ENCODE assay signal across 17 mouse cellular contexts in the genomic region with DNA sequence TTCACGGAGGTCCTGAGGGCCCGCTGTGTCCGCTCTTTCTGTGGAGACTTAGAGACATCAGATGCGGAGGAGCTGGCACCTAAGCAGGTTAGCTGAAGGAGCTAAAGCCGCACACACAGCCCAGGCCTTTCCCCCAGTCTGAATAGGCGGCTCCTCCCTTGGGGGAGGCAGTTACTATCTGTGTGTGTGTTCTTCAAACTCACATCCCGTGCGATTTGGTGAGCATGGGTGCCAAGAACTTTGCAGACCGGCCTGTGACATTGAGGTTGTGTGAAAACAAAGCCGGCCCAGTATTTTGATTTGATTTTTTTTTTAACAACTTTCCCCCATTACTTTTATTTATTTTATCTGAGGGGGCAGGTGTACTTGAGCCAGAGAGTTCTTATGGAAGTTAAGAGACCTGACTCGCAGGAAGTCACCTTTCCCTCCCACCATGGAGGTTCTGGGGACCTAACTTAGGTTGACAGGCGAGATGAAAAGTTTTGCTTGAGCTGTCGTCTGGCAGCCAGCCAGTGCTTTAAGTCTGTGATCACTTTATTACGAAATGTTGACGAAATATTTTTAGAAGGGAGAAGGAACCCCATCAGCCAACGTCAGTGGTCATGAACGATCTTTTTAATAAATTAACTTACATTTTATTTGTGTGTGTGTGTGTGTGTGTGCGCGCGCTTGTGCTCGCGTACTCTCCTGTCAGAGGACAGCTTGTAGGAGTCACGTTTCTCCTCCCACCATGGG. TPM values are rescaled to one million over a fixed set of nuclear protein-coding genes. Genes with fewer than 3 reads are reported as not detected.
DNase-seq lines count a peak whose midpoint lies in the region; ATAC-seq lines count a peak whose summit lies in the region.
"Had no signal": no experiment of that assay in that cellular context is flagged by ENCODE, and none has a peak within 500 bp of the region (broad histone marks: within the 10 kb centered on the region; RNA-seq: fewer than 3 reads in every experiment).

No protein-coding gene starts in this region.

- H3K9me3 ChIP-seq in midbrain, embryonic 11.5 days (ENCODE audit: control insufficient read depth, low read length), result no peaks in the 10 kb centered on the region
- H3K9me3 ChIP-seq in midbrain, embryonic 13.5 days, result no peaks in the 10 kb centered on the region
- H3K9me3 ChIP-seq: embryonic facial prominence, embryonic 13.5 days; hindbrain, embryonic 15.5 days; neural tube, embryonic 12.5 days; stomach, embryonic 15.5 days had no signal

- WGBS in midbrain, embryonic 11.5 days, result 76% methylated on average over 23 of the region's 23 CpGs
- 77% methylated on average over 23 of the region's 23 CpGs for WGBS in midbrain, embryonic 13.5 days

- H3K4me2 ChIP-seq in midbrain, embryonic 11.5 days, result no peak overlapping the region
- H3K4me2 ChIP-seq in midbrain, embryonic 13.5 days (replicated peaks), result no peak overlapping the region
- H3K4me2 ChIP-seq: embryonic facial prominence, embryonic 13.5 days; hindbrain, embryonic 15.5 days; neural tube, embryonic 12.5 days; stomach, embryonic 15.5 days had no signal

- H3K36me3 ChIP-seq in midbrain, embryonic 11.5 days (ENCODE audit: control insufficient read depth, insufficient read depth, low read length), result no peaks in the 10 kb centered on the region
- no peaks in the 10 kb centered on the region for H3K36me3 ChIP-seq in midbrain, embryonic 13.5 days
- peaks cover 10% of the 10 kb centered on the region for H3K36me3 ChIP-seq in splenic B cell, adult 2 months (ENCODE audit: control insufficient read depth, insufficient read depth, low read length, poor library complexity, severe bottlenecking)
- H3K36me3 ChIP-seq: embryonic facial prominence, embryonic 13.5 days; hindbrain, embryonic 15.5 days; neural tube, embryonic 12.5 days; stomach, embryonic 15.5 days had no signal

- no peak overlapping the region for H3K4me3 ChIP-seq in midbrain, embryonic 11.5 days (ENCODE audit: low read depth, low read length)
- H3K4me3 ChIP-seq in midbrain, embryonic 13.5 days (replicated peaks), result no peak overlapping the region
- H3K4me3 ChIP-seq: embryonic facial prominence, embryonic 13.5 days; heart, adult 2 months; hindbrain, embryonic 15.5 days; neural tube, embryonic 12.5 days; stomach, embryonic 15.5 days had no signal

- no peak overlapping the region for H3K9ac ChIP-seq in midbrain, embryonic 11.5 days (ENCODE audit: low read length)
- H3K9ac ChIP-seq in midbrain, embryonic 13.5 days (replicated peaks), result no peak overlapping the region
- H3K9ac ChIP-seq: embryonic facial prominence, embryonic 13.5 days; hindbrain, embryonic 15.5 days; neural tube, embryonic 12.5 days; stomach, embryonic 15.5 days had no signal

- peaks cover 30% of the 10 kb centered on the region for H3K27me3 ChIP-seq in midbrain, embryonic 11.5 days (ENCODE audit: control insufficient read depth, insufficient read depth, low read length)
- H3K27me3 ChIP-seq in midbrain, embryonic 13.5 days, result peaks cover 58% of the 10 kb centered on the region
- no peaks in the 10 kb centered on the region for H3K27me3 ChIP-seq in splenic B cell, adult 2 months (ENCODE audit: control insufficient read depth, insufficient read depth, low read length, poor library complexity, severe bottlenecking)

- peak; percentile 10 for DNase-seq in kidney, adult 18-20 months
- DNase-seq in kidney, adult 8-10 months, result no peak
- DNase-seq in midbrain, embryonic 11.5 days (ENCODE audit: low spot score, missing footprints), result peak; percentile 81
- DNase-seq in R1 (ENCODE audit: low read depth, low spot score), result peak; percentile 23
- DNase-seq in splenic B cell, adult 2 months (ENCODE audit: low read depth, low spot score), result peak; percentile 39
- DNase-seq in adrenal gland, adult 8-10 months, result no peak
- DNase-seq: cerebellum, adult 11 months; heart, adult 2 months; heart, postnatal 10 days; retina, postnatal 1 day had no signal

- no peak overlapping the region for H3K27ac ChIP-seq in midbrain, embryonic 11.5 days (ENCODE audit: low read depth, low read length)
- no peak overlapping the region for H3K27ac ChIP-seq in midbrain, embryonic 13.5 days
- H3K27ac ChIP-seq: embryonic facial prominence, embryonic 13.5 days; heart, adult 2 months; hindbrain, embryonic 15.5 days; neural tube, embryonic 12.5 days; stomach, embryonic 15.5 days had no signal

- H3K4me1 ChIP-seq in midbrain, embryonic 11.5 days (ENCODE audit: control insufficient read depth, insufficient read depth, low read length), result peaks cover 11% of the 10 kb centered on the region
- H3K4me1 ChIP-seq in midbrain, embryonic 13.5 days (replicated peaks), result peaks cover 39% of the 10 kb centered on the region

- no peak for ATAC-seq in midbrain, embryonic 11.5 days (ENCODE audit: low FRiP score)
- ATAC-seq in midbrain, embryonic 13.5 days, result no peak
- no peak for ATAC-seq in megakaryocyte progenitor cell, adult 5-6 weeks (replicated peaks; ENCODE audit: poor library complexity)
- ATAC-seq: midbrain, embryonic 16.5 days had no signal

RNA-seq across cellular contexts. Expression of a gene that starts 3.2 kb away (rescaled TPM):
- 3.0 and 3.1 TPM in 2 replicates for polyA plus RNA-seq in midbrain, embryonic 11.5 days (2014; fragmentation: Nextera tagmentation; extraction: Ambion mirVana)
- 2.8 and 4.3 TPM in 2 replicates for polyA plus RNA-seq in midbrain, embryonic 13.5 days (2015; fragmentation: Nextera tagmentation; extraction: Ambion mirVana)
- 47.8 and 54.7 TPM in 2 replicates for total RNA-seq in megakaryocyte progenitor cell, adult 5-6 weeks (2015)
- 53.2 and 58.5 TPM in 2 replicates for total RNA-seq in megakaryocyte progenitor cell, adult 5-6 weeks (2017)
- 10 to 100 TPM; 13.5 to 18.6 (median 15.2) TPM for total RNA-seq in adrenal gland, adult 8-10 months (2022)

RNA-seq across cellular contexts. Expression of a gene that starts 20.2 kb away (rescaled TPM):
- 72.9 and 75.0 TPM in 2 replicates for polyA plus RNA-seq in midbrain, embryonic 11.5 days (2014; fragmentation: Nextera tagmentation; extraction: Ambion mirVana)
- polyA plus RNA-seq in midbrain, embryonic 13.5 days (2015; fragmentation: Nextera tagmentation; extraction: Ambion mirVana), result 52.6 and 54.7 TPM in 2 replicates
- 41.7 and 41.8 TPM in 2 replicates for total RNA-seq in megakaryocyte progenitor cell, adult 5-6 weeks (2015)
- 111 and 130 TPM in 2 replicates for total RNA-seq in megakaryocyte progenitor cell, adult 5-6 weeks (2017)
- 100 to 1,000 TPM; 212 to 358 (median 282) TPM for total RNA-seq in adrenal gland, adult 8-10 months (2022)

Comparison
In these comparisons a context has a peak if more than half of its experiments do, and no peak if none do; other contexts are left out.
1. DNase-seq: peak in kidney, adult 18-20 months (single experiment), midbrain, embryonic 11.5 days (single experiment), R1 (single experiment) and splenic B cell, adult 2 months (single experiment); none in kidney, adult 8-10 months (0 of 2) and adrenal gland, adult 8-10 months (single experiment).